Mouse (Mus musculus): ENCODE data around the gene Ispd. TPM values are rescaled to one million over a fixed set of nuclear protein-coding genes. Genes with fewer than 3 reads are reported as not detected.

Gene Ispd
- polyA plus RNA-seq, 2 experiments = 0.66 to 1.7 TPM

DNA sequence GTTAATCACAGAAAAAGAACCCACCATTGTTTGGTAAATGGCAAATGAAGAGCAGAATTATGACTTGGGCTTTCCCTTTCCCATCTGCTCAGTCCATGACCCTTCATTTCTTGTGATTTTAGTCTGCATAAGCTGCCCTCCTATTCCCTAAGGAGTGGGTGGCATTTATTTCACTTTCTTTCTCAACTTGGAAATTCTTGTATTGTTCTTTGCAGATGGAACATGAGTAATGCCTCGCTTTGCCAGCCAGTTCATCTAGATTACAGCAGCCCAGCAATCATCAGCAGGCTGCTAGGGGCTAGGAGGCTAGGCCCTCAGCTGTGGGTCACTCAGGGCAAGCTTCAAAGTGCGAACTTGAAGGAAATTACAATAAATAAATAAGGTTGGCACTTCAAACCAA, 76.5 kb downstream of the Ispd start:
- TF ChIP-seq EP300 (IDR thresholded peaks at IDR 0.05; ENCODE audit: low read depth) (no peak), CTCF (IDR thresholded peaks at IDR 0.05; ENCODE audit: low read depth) (no peak)
- DNase-seq (ENCODE audit: low read depth in 3 of 3, low spot score in 3 of 3) (no peak), ATAC-seq (ENCODE audit: insufficient read depth) (no peak)
- WGBS (ENCODE audit: insufficient replicate concordance) = 57% methylated on average over 2 of the region's 2 CpGs
- Histone ChIP-seq H3K4me1 (replicated peaks; ENCODE audit: control insufficient read depth in 2 of 2, insufficient read depth in 2 of 2, low read length in 1 of 2) (no peaks in the 10 kb centered on the region), H3K27me3 (ENCODE audit: control insufficient read depth, insufficient read depth, low read length) (no peaks in the 10 kb centered on the region), H3K4me3 (ENCODE audit: insufficient read depth in 1 of 2, low read depth in 2 of 2, low read length in 2 of 2) (no peak overlapping the region), H3K9ac (replicated peaks) (no peak overlapping the region), H3K4me2 (ENCODE audit: low read depth) (no peak overlapping the region), H3K36me3 (replicated peaks; ENCODE audit: control insufficient read depth, insufficient read depth, low read depth) (no peaks in the 10 kb centered on the region), H3K9me3 (ENCODE audit: control insufficient read depth, low read length) (no peaks in the 10 kb centered on the region), H3K27ac (no peak overlapping the region)

DNA sequence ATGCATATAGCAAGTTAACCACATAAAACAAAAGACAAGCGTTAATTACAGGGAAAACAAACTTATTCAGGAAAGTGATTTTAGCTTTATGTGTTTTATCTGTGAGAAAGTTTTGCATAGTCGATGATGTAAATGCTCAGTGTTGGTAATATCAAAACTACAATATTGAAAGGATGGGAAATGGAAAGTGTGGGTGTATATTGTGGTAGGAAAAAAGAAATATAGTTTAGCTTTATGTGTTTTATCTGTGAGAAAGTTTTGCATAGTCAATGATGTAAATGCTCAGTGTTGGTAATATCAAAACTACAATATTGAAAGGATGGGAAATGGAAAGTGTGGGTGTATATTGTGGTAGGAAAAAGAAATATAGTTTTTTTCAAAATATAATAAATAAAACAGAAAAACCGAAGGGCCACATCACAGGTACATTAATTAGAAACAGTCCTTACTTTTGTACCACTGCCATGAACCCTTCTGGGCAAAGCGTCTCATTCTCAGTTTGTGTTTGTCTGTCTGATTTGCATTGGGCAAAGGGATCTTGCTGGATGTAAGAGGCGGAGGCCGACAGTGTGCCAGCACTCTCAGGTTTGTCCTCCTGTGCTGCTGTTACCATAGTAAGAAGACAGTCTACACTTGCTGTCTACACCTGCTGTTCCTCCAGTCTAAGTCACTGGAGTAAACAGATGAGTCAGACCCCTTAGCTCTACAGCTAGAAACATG, 87.2 kb downstream of the Ispd start:
- Histone ChIP-seq H3K9me3 (ENCODE audit: control insufficient read depth, low read length) (no peaks in the 10 kb centered on the region), H3K36me3 (replicated peaks; ENCODE audit: control insufficient read depth, insufficient read depth, low read depth) (no peaks in the 10 kb centered on the region), H3K9ac (replicated peaks) (no peak overlapping the region), H3K27ac (no peak overlapping the region), H3K4me1 (replicated peaks; ENCODE audit: control insufficient read depth in 2 of 2, insufficient read depth in 2 of 2, low read length in 1 of 2) (no peaks in the 10 kb centered on the region), H3K27me3 (ENCODE audit: control insufficient read depth, insufficient read depth, low read length) (no peaks in the 10 kb centered on the region), H3K4me3 (ENCODE audit: insufficient read depth in 1 of 2, low read depth in 2 of 2, low read length in 2 of 2) (no peak overlapping the region), H3K4me2 (ENCODE audit: low read depth) (no peak overlapping the region)
- ATAC-seq (ENCODE audit: insufficient read depth) (no peak), DNase-seq (ENCODE audit: low read depth in 3 of 3, low spot score in 3 of 3) (no peak)
- TF ChIP-seq CTCF (IDR thresholded peaks at IDR 0.05; ENCODE audit: low read depth) = no peak
- no peak for TF ChIP-seq EP300 (IDR thresholded peaks at IDR 0.05; ENCODE audit: low read depth)
- 73% methylated on average over 6 of the region's 6 CpGs for WGBS (ENCODE audit: insufficient replicate concordance)

DNA sequence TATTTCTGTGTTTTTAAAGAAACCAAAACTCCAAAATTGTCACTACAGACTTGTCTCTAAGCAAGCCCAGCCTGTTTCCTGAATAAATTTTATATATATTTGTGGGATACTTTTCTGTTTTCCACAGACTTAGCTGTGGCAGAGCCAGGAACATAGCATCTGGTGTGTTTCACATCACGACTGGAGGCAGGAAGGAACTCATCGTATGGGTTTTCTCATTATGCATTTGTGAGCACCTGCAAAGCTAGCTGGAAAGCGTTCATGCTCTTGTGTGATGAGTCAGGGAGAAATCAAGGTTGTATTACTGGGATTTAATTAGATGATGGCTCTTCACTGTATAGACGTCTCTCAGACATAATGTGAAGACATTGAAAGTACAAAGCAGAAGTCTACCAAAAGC, 90.2 kb downstream of the Ispd start:
- H3K9me3 ChIP-seq (ENCODE audit: control insufficient read depth, low read length) = no peaks in the 10 kb centered on the region

DNA sequence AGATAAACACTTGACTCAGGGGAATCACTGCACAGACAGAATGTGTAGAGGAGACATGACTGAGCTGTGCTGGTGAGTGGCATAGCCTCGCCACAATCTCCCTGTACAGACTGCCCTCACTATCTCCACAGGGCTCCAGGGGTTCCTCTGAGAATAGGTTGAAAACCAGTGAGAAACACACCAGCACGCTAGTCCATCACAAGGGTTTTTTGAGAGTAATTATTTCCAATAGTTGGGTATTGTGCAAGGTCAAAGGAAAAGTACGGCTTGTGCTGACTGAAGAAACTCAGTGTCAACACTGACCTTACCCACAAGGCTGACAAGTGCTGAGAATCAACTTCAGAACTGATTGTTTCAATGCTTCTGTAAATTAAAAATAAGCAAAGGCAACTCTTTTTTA, 92.9 kb downstream of the Ispd start:
- Histone ChIP-seq H3K9ac (replicated peaks) (no peak overlapping the region), H3K4me3 (ENCODE audit: insufficient read depth in 1 of 2, low read depth in 2 of 2, low read length in 2 of 2) (no peak overlapping the region), H3K27me3 (ENCODE audit: control insufficient read depth, insufficient read depth, low read length) (no peaks in the 10 kb centered on the region), H3K36me3 (replicated peaks; ENCODE audit: control insufficient read depth, insufficient read depth, low read depth) (no peaks in the 10 kb centered on the region), H3K27ac (no peak overlapping the region), H3K4me1 (replicated peaks; ENCODE audit: control insufficient read depth in 2 of 2, insufficient read depth in 2 of 2, low read length in 1 of 2) (no peaks in the 10 kb centered on the region), H3K9me3 (ENCODE audit: control insufficient read depth, low read length) (no peaks in the 10 kb centered on the region), H3K4me2 (ENCODE audit: low read depth) (no peak overlapping the region)
- ATAC-seq (ENCODE audit: insufficient read depth) = no peak
- TF ChIP-seq EP300 (IDR thresholded peaks at IDR 0.05; ENCODE audit: low read depth) (no peak), CTCF (IDR thresholded peaks at IDR 0.05; ENCODE audit: low read depth) (no peak)
- 45% methylated on average over 3 of the region's 3 CpGs for WGBS (ENCODE audit: insufficient replicate concordance)
- DNase-seq (ENCODE audit: low read depth in 3 of 3, low spot score in 3 of 3) = no peak

More for the DNA sequence above, 90.2 kb downstream of the Ispd start:
- Histone ChIP-seq H3K27me3 (ENCODE audit: control insufficient read depth, insufficient read depth, low read length) (no peaks in the 10 kb centered on the region), H3K4me2 (ENCODE audit: low read depth) (no peak overlapping the region), H3K9ac (replicated peaks) (no peak overlapping the region), H3K36me3 (replicated peaks; ENCODE audit: control insufficient read depth, insufficient read depth, low read depth) (no peaks in the 10 kb centered on the region), H3K4me1 (replicated peaks; ENCODE audit: control insufficient read depth in 2 of 2, insufficient read depth in 2 of 2, low read length in 1 of 2) (no peaks in the 10 kb centered on the region), H3K4me3 (ENCODE audit: insufficient read depth in 1 of 2, low read depth in 2 of 2, low read length in 2 of 2) (no peak overlapping the region), H3K27ac (no peak overlapping the region)
- no peak for ATAC-seq (ENCODE audit: insufficient read depth)
- 59% methylated on average over 4 of the region's 4 CpGs for WGBS (ENCODE audit: insufficient replicate concordance)
- no peak for TF ChIP-seq EP300 (IDR thresholded peaks at IDR 0.05; ENCODE audit: low read depth)
- TF ChIP-seq CTCF (IDR thresholded peaks at IDR 0.05; ENCODE audit: low read depth) = no peak
- DNase-seq (ENCODE audit: low read depth in 3 of 3, low spot score in 3 of 3) = no peak

DNA sequence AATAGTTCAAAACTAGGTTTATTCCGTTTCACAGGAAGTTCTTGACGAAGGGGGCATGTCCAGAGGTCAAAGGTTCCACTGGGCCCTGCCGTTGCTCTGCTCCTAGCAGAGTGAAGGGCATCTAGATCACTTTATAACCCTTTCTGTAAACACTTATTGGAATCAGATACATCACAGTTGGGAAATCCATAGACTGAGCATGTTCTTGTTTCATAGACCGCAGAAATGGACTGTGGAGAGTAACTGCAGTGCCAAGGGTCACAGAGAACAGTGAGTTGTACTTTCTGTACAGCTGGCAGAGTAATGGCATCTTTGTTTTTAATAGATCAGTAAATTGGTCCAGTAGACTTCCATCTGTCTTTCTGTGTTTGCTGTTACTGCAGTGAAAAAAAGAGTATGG, 94.0 kb downstream of the Ispd start:
- WGBS (ENCODE audit: insufficient replicate concordance) = 57% methylated on average over 4 of the region's 4 CpGs
- no peak overlapping the region for H3K4me2 ChIP-seq (ENCODE audit: low read depth)
- H3K27ac ChIP-seq = no peak overlapping the region
- TF ChIP-seq EP300 (IDR thresholded peaks at IDR 0.05; ENCODE audit: low read depth) = no peak
- TF ChIP-seq CTCF (IDR thresholded peaks at IDR 0.05; ENCODE audit: low read depth) = no peak
- no peaks in the 10 kb centered on the region for H3K27me3 ChIP-seq (ENCODE audit: control insufficient read depth, insufficient read depth, low read length)
- ATAC-seq (ENCODE audit: insufficient read depth) (no peak), DNase-seq (ENCODE audit: low read depth in 3 of 3, low spot score in 3 of 3) (no peak)
- H3K4me1 ChIP-seq (replicated peaks; ENCODE audit: control insufficient read depth in 2 of 2, insufficient read depth in 2 of 2, low read length in 1 of 2) = no peaks in the 10 kb centered on the region
- H3K36me3 ChIP-seq (replicated peaks; ENCODE audit: control insufficient read depth, insufficient read depth, low read depth) = no peaks in the 10 kb centered on the region
- no peak overlapping the region for H3K4me3 ChIP-seq (ENCODE audit: insufficient read depth in 1 of 2, low read depth in 2 of 2, low read length in 2 of 2)
- no peaks in the 10 kb centered on the region for H3K9me3 ChIP-seq (ENCODE audit: control insufficient read depth, low read length)
- H3K9ac ChIP-seq (replicated peaks) = no peak overlapping the region
